Mouse (Mus musculus) heart, embryonic 13.5 days (tissue): ENCODE results near the gene Sapcd2. TPM values are rescaled to one million over a fixed set of nuclear protein-coding genes. Genes with fewer than 3 reads are reported as not detected.

Experiments used
- ATAC-seq: fragments of 200-750 bp; cut with Nextera tagmentation; 2 replicates; pipeline ENCODE4 v1.8.0; 2017; ENCODE audit warnings: moderate TSS enrichment; ENCODE audit not compliant: insufficient number of reproducible peaks, low FRiP score, low TSS enrichment; ENCODE audit errors: extremely low read depth
- H3K27ac ChIP-seq: fragments of 300-500 bp; sonication (generic); replicated peaks from 2 replicates; pipeline ENCODE4 v1.5.1; 2015; ENCODE audit warnings: moderate library complexity, mild to moderate bottlenecking, inconsistent platforms
- H3K27me3 ChIP-seq: fragments of 300-500 bp; sonication (generic); replicated peaks from 2 replicates; pipeline ENCODE4 v1.6.1; 2015; ENCODE audit warnings: mild to moderate bottlenecking, inconsistent platforms
- H3K36me3 ChIP-seq: fragments of 300-500 bp; sonication (generic); 2 replicates; pipeline ENCODE4 v1.6.1; 2015; ENCODE audit warnings: mild to moderate bottlenecking, inconsistent platforms
- H3K4me1 ChIP-seq: fragments of 300-500 bp; sonication (generic); 2 replicates; pipeline ENCODE4 v1.6.1; 2015; ENCODE audit warnings: inconsistent platforms
- H3K4me2 ChIP-seq: fragments of 300-500 bp; sonication (generic); 2 replicates; pipeline ENCODE4 v1.6.1; 2015; ENCODE audit warnings: inconsistent platforms, mild to moderate bottlenecking, moderate library complexity
- H3K4me3 ChIP-seq: fragments of 300-500 bp; sonication (generic); 2 replicates; pipeline ENCODE4 v1.5.1; 2015; ENCODE audit warnings: moderate library complexity, mild to moderate bottlenecking, inconsistent platforms
- H3K9ac ChIP-seq: fragments of 300-500 bp; sonication (generic); 2 replicates; pipeline ENCODE4 v1.6.1; 2015; ENCODE audit warnings: inconsistent platforms, mild to moderate bottlenecking, moderate library complexity
- H3K9me3 ChIP-seq: fragments of 300-500 bp; sonication (generic); 2 replicates; pipeline ENCODE4 v1.6.1; 2016; ENCODE audit warnings: inconsistent platforms
- WGBS: fragments of 180-500 bp; shearing (Covaris S2); methylation state at CpG from one replicate; pipeline ENCODE4 v1.1.7; 2015; ENCODE audit warnings: mixed read lengths; 5-methylcytosine and 5-hydroxymethylcytosine counted together
- polyA plus RNA-seq: library from polyadenylated mRNA; unstranded; fragments of >200 nt; fragmentation: Nextera tagmentation; extraction: Ambion mirVana; gene quantifications from 2 replicates; pipeline ENCODE4 v1.2.1, GENCODE M21; 2015

Gene Sapcd2
- polyA plus RNA-seq, 1 experiment from 2014 or later, result 16.5 TPM

GRCm38 (mm10) chr2:25427256-25427655, 55.1 kb downstream of the Sapcd2 start:
- WGBS, result 80% methylated on average over 5 of the region's 5 CpGs
- no peak overlapping the region for H3K4me2 ChIP-seq
- no peak overlapping the region for H3K27ac ChIP-seq
- no peaks in the 10 kb centered on the region for H3K9me3 ChIP-seq
- no peak overlapping the region for H3K9ac ChIP-seq
- no peak overlapping the region for H3K4me3 ChIP-seq
- H3K27me3 ChIP-seq, result peaks cover 77% of the 10 kb centered on the region
- H3K4me1 ChIP-seq, result peaks cover 2% of the 10 kb centered on the region; the same call in 1 of the 2 replicates
- ATAC-seq, result no peak
- H3K36me3 ChIP-seq, result no peaks in the 10 kb centered on the region

Other genes with a start within 250 kb of the Sapcd2 start
- gene Nrarp, start 191.6 kb upstream of the Sapcd2 start, polyA plus RNA-seq, result 7.7 and 8.2 TPM in 2 replicates
- gene Tor4a, start 175.4 kb upstream of the Sapcd2 start, polyA plus RNA-seq, result 6.4 and 6.9 TPM in 2 replicates
- 68.8 and 72.8 TPM in 2 replicates for gene Nelfb, start 160.8 kb upstream of the Sapcd2 start, polyA plus RNA-seq
- gene Stpg3, start 157.7 kb upstream of the Sapcd2 start, polyA plus RNA-seq, result not detected in 2 replicates
- not detected in 2 replicates for gene Fam166a, start 153.6 kb upstream of the Sapcd2 start, polyA plus RNA-seq
- gene Tubb4b, start 147.6 kb upstream of the Sapcd2 start, polyA plus RNA-seq, result 402 and 437 TPM in 2 replicates
- not detected in 2 replicates for gene Slc34a3, start 138.0 kb upstream of the Sapcd2 start, polyA plus RNA-seq
- not detected in 2 replicates for gene Rnf224, start 135.5 kb upstream of the Sapcd2 start, polyA plus RNA-seq
- 6.6 and 7.2 TPM in 2 replicates for gene Rnf208, start 130.1 kb upstream of the Sapcd2 start, polyA plus RNA-seq
- not detected in 2 replicates for gene Cysrt1, start 129.9 kb upstream of the Sapcd2 start, polyA plus RNA-seq
- gene AL732309.1, start 125.5 kb upstream of the Sapcd2 start, polyA plus RNA-seq, result 2.1 and 2.9 TPM in 2 replicates
- gene Tmem203, start 116.9 kb upstream of the Sapcd2 start, polyA plus RNA-seq, result 15.5 and 15.9 TPM in 2 replicates
- 3.5 and 4.3 TPM in 2 replicates for gene Tprn, start 109.7 kb upstream of the Sapcd2 start, polyA plus RNA-seq
- 144 and 158 TPM in 2 replicates for gene Ssna1, start 99.9 kb upstream of the Sapcd2 start, polyA plus RNA-seq
- 77.3 and 82.5 TPM in 2 replicates for gene Anapc2, start 99.8 kb upstream of the Sapcd2 start, polyA plus RNA-seq
- not detected in 2 replicates for gene Tmem210, start 84.2 kb upstream of the Sapcd2 start, polyA plus RNA-seq
- gene Lrrc26, start 82.4 kb upstream of the Sapcd2 start, polyA plus RNA-seq, result not detected in 2 replicates
- gene Grin1, start 53.1 kb upstream of the Sapcd2 start, polyA plus RNA-seq, result 0.09 and 0.16 TPM in 2 replicates
- gene Man1b1, start 40.0 kb upstream of the Sapcd2 start, polyA plus RNA-seq, result 28.4 and 31.3 TPM in 2 replicates
- gene Dpp7, start 16.0 kb upstream of the Sapcd2 start, polyA plus RNA-seq, result 13.6 and 14.4 TPM in 2 replicates
- gene Uap1l1, start 6.6 kb upstream of the Sapcd2 start, polyA plus RNA-seq, result 14.9 and 17.0 TPM in 2 replicates
- gene Entpd2, start 23.6 kb downstream of the Sapcd2 start, polyA plus RNA-seq, result 0.51 and 0.68 TPM in 2 replicates
- 26.6 and 29.0 TPM in 2 replicates for gene Npdc1, start 27.0 kb downstream of the Sapcd2 start, polyA plus RNA-seq
- 0.07 TPM in 1 of 2 replicates, not detected in the other for gene Fut7, start 50.9 kb downstream of the Sapcd2 start, polyA plus RNA-seq
- 2.7 and 3.2 TPM in 2 replicates for gene Abca2, start 56.4 kb downstream of the Sapcd2 start, polyA plus RNA-seq
- 1.8 and 2.5 TPM in 2 replicates for gene Clic3, start 84.5 kb downstream of the Sapcd2 start, polyA plus RNA-seq
- gene Paxx, start 88.8 kb downstream of the Sapcd2 start, polyA plus RNA-seq, result 25.6 and 25.7 TPM in 2 replicates
- gene Ptgds, start 97.7 kb downstream of the Sapcd2 start, polyA plus RNA-seq, result 19.8 and 20.7 TPM in 2 replicates
- gene Lcn12, start 121.6 kb downstream of the Sapcd2 start, polyA plus RNA-seq, result not detected in 2 replicates
- 73.8 and 83.9 TPM in 2 replicates for gene Fbxw5, start 128.4 kb downstream of the Sapcd2 start, polyA plus RNA-seq
- gene C8g, start 129.4 kb downstream of the Sapcd2 start, polyA plus RNA-seq, result 3.1 and 3.5 TPM in 2 replicates
- 21.0 and 22.9 TPM in 2 replicates for gene Traf2, start 174.6 kb downstream of the Sapcd2 start, polyA plus RNA-seq
- gene Edf1, start 185.5 kb downstream of the Sapcd2 start, polyA plus RNA-seq, result 277 and 302 TPM in 2 replicates
- 4.6 and 7.3 TPM in 2 replicates for gene Mamdc4, start 202.5 kb downstream of the Sapcd2 start, polyA plus RNA-seq
- 177 and 199 TPM in 2 replicates for gene Phpt1, start 202.9 kb downstream of the Sapcd2 start, polyA plus RNA-seq
- gene Ajm1, start 209.4 kb downstream of the Sapcd2 start, polyA plus RNA-seq, result 0.14 and 0.27 TPM in 2 replicates
- 42.9 and 47.6 TPM in 2 replicates for gene Rabl6, start 236.2 kb downstream of the Sapcd2 start, polyA plus RNA-seq
- gene Ccdc183, start 245.4 kb downstream of the Sapcd2 start, polyA plus RNA-seq, result 0.11 and 0.13 TPM in 2 replicates
- 20.3 and 20.4 TPM in 2 replicates for gene Tmem141, start 249.7 kb downstream of the Sapcd2 start, polyA plus RNA-seq